Mouse (Mus musculus) C2C12 (cell line): ENCODE data around the gene Kpnb1. TPM values are rescaled to one million over a fixed set of nuclear protein-coding genes. Genes with fewer than 3 reads are reported as not detected.

Source experiments
- H3K27me3 ChIP-seq: one replicate; pipeline ENCODE4 v1.6.1; 2011; ENCODE audit not compliant: control insufficient read depth, insufficient read depth, insufficient read length
- H3K36me3 ChIP-seq: one replicate; pipeline ENCODE4 v1.6.1; 2011; ENCODE audit not compliant: control insufficient read depth, insufficient read depth
- H3K4me3 ChIP-seq: one replicate; pipeline ENCODE4 v1.5.1; 2011; ENCODE audit warnings: mild to moderate bottlenecking, control low read depth; ENCODE audit not compliant: poor library complexity, insufficient read depth, severe bottlenecking
- H3K79me2 ChIP-seq: one replicate; pipeline ENCODE4 v1.6.1; 2011; ENCODE audit not compliant: control insufficient read depth, insufficient read depth
- H3K79me3 ChIP-seq: one replicate; pipeline ENCODE4 v1.6.1; 2011; ENCODE audit warnings: low read depth, control low read depth
- H3ac ChIP-seq: one replicate; pipeline ENCODE3; 2011; ENCODE audit warnings: low read depth; ENCODE audit not compliant: control insufficient read depth, insufficient read length
- CEBPB ChIP-seq: IDR thresholded peaks from one replicate; pipeline ENCODE4 v1.6.1; 2011; ENCODE audit warnings: low read depth, mild to moderate bottlenecking, control low read depth, moderate library complexity
- CTCF ChIP-seq: IDR thresholded peaks from one replicate; pipeline ENCODE4 v1.5.1; 2011; ENCODE audit not compliant: control insufficient read depth, insufficient read depth, insufficient read length
- FOSL1 ChIP-seq: IDR thresholded peaks from one replicate; pipeline ENCODE4 v1.8.0; 2011; ENCODE audit warnings: mild to moderate bottlenecking, low read length; ENCODE audit not compliant: poor library complexity, insufficient read depth, severe bottlenecking
- MAX ChIP-seq: IDR thresholded peaks from one replicate; pipeline ENCODE4 v1.6.1; 2011; ENCODE audit warnings: mild to moderate bottlenecking, control low read depth
- MYOD1 ChIP-seq: IDR thresholded peaks from one replicate; pipeline ENCODE4 v1.6.1; 2011; ENCODE audit warnings: low read depth; ENCODE audit not compliant: control insufficient read depth, insufficient read length
- MYOG ChIP-seq: IDR thresholded peaks from one replicate; pipeline ENCODE4 v1.6.1; 2011; ENCODE audit not compliant: control insufficient read depth, insufficient read length; ENCODE audit errors: extremely low read depth
- USF1 ChIP-seq: IDR thresholded peaks from one replicate; pipeline ENCODE4 v1.6.1; 2011; ENCODE audit warnings: low read depth, mild to moderate bottlenecking, control low read depth, moderate library complexity
- polyA plus RNA-seq: library from polyadenylated mRNA; unstranded; fragments of >200 nt; fragmentation: generic; extraction: Trizol; gene quantifications from one replicate; pipeline ENCODE4 v1.2.1, GENCODE M21; 2012; ENCODE audit warnings: missing spikeins

Kpnb1 gene
- polyA plus RNA-seq, 1 experiment = 180 TPM

GRCm38 (mm10) chr11:97124266-97125036 lies 63.2 kb downstream of the Kpnb1 start:
- Histone ChIP-seq H3K79me3 (no peaks in the 10 kb centered on the region), H3K4me3 (no peak overlapping the region), H3K79me2 (no peaks in the 10 kb centered on the region), H3K36me3 (no peaks in the 10 kb centered on the region), H3K27me3 (peaks cover 22% of the 10 kb centered on the region), H3ac (no peak overlapping the region)
- TF ChIP-seq USF1 = no peak
- TF ChIP-seq MAX = no peak
- no peak for TF ChIP-seq MYOD1
- no peak for TF ChIP-seq FOSL1
- TF ChIP-seq MYOG = no peak
- no peak for TF ChIP-seq CTCF
- no peak for TF ChIP-seq CEBPB

GRCm38 (mm10) chr11:97123282-97123890 lies 64.3 kb downstream of the Kpnb1 start:
- H3ac ChIP-seq = no peak overlapping the region
- H3K79me3 ChIP-seq = no peaks in the 10 kb centered on the region
- H3K27me3 ChIP-seq = peaks cover 32% of the 10 kb centered on the region
- H3K36me3 ChIP-seq = no peaks in the 10 kb centered on the region
- TF ChIP-seq MYOG = no peak
- TF ChIP-seq FOSL1 = no peak
- no peak for TF ChIP-seq CEBPB
- H3K4me3 ChIP-seq = no peak overlapping the region
- H3K79me2 ChIP-seq = no peaks in the 10 kb centered on the region

GRCm38 (mm10) chr11:97120641-97121040 lies 67.0 kb downstream of the Kpnb1 start:
- Histone ChIP-seq H3K4me3 (no peak overlapping the region), H3K36me3 (no peaks in the 10 kb centered on the region), H3ac (no peak overlapping the region), H3K79me2 (no peaks in the 10 kb centered on the region), H3K27me3 (peaks cover 48% of the 10 kb centered on the region), H3K79me3 (no peaks in the 10 kb centered on the region)
- TF ChIP-seq CEBPB (no peak), MYOG (no peak), USF1 (no peak), MAX (no peak), FOSL1 (no peak), MYOD1 (no peak), CTCF (no peak)

- no peak for TF ChIP-seq MYOD1
- TF ChIP-seq FOSL1 = no peak
- no peak for TF ChIP-seq MYOG
- no peak for TF ChIP-seq USF1
- TF ChIP-seq MAX = no peak
- TF ChIP-seq CTCF = no peak
- H3K79me2 ChIP-seq = no peaks in the 10 kb centered on the region
- no peaks in the 10 kb centered on the region for H3K36me3 ChIP-seq
- H3K27me3 ChIP-seq = peaks cover 48% of the 10 kb centered on the region
- H3K4me3 ChIP-seq = no peak overlapping the region
- H3K79me3 ChIP-seq = no peaks in the 10 kb centered on the region
- H3ac ChIP-seq = no peak overlapping the region
Observed at GRCm38 (mm10) chr11:97120221-97120620, 67.5 kb downstream of the Kpnb1 start.

DNA sequence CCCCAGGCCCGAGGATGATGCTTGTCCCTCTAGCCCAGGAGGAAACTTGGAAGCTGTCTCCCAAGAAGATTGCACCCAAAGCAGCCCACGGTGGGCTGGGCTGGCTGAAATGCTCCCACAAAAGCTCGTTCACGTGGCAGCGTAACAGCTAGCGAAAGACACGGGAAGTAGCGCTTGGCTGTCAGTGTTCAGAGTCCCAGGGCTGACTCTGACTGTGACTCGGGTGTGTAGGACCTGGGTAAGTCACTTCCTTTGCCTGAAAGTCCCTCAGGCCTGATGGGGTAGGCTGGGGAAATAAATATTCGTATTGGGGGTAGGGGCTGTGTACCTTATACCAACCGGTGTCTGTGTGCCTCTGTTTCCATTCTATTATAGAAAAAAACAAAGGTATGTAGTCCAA lies 71.9 kb downstream of the Kpnb1 start:
- no peak for TF ChIP-seq MAX
- no peak for TF ChIP-seq MYOD1
- TF ChIP-seq FOSL1 = no peak
- TF ChIP-seq MYOG = no peak
- no peak for TF ChIP-seq CTCF
- TF ChIP-seq USF1 = no peak
- TF ChIP-seq CEBPB = no peak
- Histone ChIP-seq H3ac (no peak overlapping the region), H3K79me3 (no peaks in the 10 kb centered on the region), H3K27me3 (peaks cover 65% of the 10 kb centered on the region), H3K4me3 (no peak overlapping the region), H3K79me2 (no peaks in the 10 kb centered on the region), H3K36me3 (no peaks in the 10 kb centered on the region)
